Mouse (Mus musculus) liver, adult 2 months (tissue): ENCODE measurements around the gene Adamtsl1.

Source experiments
- CTCF ChIP-seq: fragments of 200-500 bp; IDR thresholded peaks from 2 replicates; pipeline ENCODE4 v1.5.1; 2011; ENCODE audit warnings: low read depth, low read length, control low read depth
- POLR2A ChIP-seq: fragments of 200-500 bp; IDR thresholded peaks from 2 replicates; pipeline ENCODE4 v1.6.1; 2011; ENCODE audit warnings: low read length, control low read depth; ENCODE audit not compliant: insufficient read depth; ENCODE audit errors: extremely low read depth

DNA sequence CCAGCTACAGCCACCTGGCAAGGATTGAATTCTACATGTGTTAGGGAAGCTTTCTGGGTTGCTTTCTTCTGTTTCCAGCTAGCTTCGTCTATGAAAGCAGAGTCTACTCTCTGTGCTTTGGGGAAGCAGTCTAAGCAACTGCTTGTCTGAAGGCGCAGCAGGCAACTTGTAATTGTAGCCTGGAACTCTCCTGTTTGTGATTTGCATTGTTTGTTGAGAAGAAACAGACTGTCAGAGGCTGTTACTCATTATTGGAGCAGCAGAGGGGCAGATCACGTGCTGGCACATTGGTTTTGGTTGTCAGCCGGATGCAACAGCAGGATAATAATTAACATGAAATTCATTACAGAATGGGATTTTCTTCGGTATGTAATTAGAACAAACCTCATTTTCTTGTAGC, 254.1 kb downstream of the Adamtsl1 start:
- TF ChIP-seq POLR2A (no peak), CTCF (no peak)
